Comparison of ENCODE assay signal across 25 mouse cellular contexts in genomic region chr3:103193186-103193585, GRCm38 (mm10).
"Had no signal": no experiment of that assay in that cellular context is flagged by ENCODE, and none has a peak within 500 bp of the region (broad histone marks: within the 10 kb centered on the region; RNA-seq: fewer than 3 reads in every experiment).

No protein-coding gene starts in this region.

- H3K4me3 ChIP-seq: heart, embryonic 10.5 days; heart, embryonic 12.5 days; hindbrain, embryonic 13.5 days; hindbrain, embryonic 15.5 days; kidney, embryonic 15.5 days; limb, embryonic 10.5 days; limb, embryonic 12.5 days; liver, embryonic 13.5 days had no signal

- H3K9me3 ChIP-seq: hindbrain, embryonic 13.5 days; hindbrain, embryonic 15.5 days; kidney, embryonic 15.5 days; limb, embryonic 10.5 days had no signal

- H3K4me2 ChIP-seq: heart, embryonic 12.5 days; hindbrain, embryonic 13.5 days; hindbrain, embryonic 15.5 days; kidney, embryonic 15.5 days; limb, embryonic 12.5 days; liver, embryonic 11.5 days; liver, embryonic 13.5 days had no signal

- H3K4me1 ChIP-seq: hindbrain, embryonic 13.5 days; hindbrain, embryonic 15.5 days; kidney, embryonic 15.5 days had no signal

- H3K27me3 ChIP-seq: heart, embryonic 12.5 days; hindbrain, embryonic 13.5 days; hindbrain, embryonic 15.5 days; kidney, embryonic 15.5 days; limb, embryonic 12.5 days; liver, embryonic 13.5 days had no signal

- ATAC-seq: hindbrain, postnatal 0 days; intestine, embryonic 16.5 days had no signal

- H3K27ac ChIP-seq: heart, embryonic 10.5 days; hindbrain, embryonic 13.5 days; hindbrain, embryonic 15.5 days; hindbrain, postnatal 0 days; kidney, embryonic 15.5 days; kidney, postnatal 0 days; limb, embryonic 10.5 days; liver, embryonic 13.5 days had no signal

- H3K9ac ChIP-seq: heart, embryonic 12.5 days; hindbrain, embryonic 13.5 days; hindbrain, embryonic 15.5 days; kidney, embryonic 15.5 days; limb, embryonic 12.5 days; liver, embryonic 13.5 days had no signal

- DNase-seq: gastrocnemius, postnatal 14 days; gastrocnemius, postnatal 36 days; heart, adult 18-20 months; heart, postnatal 10 days; heart, postnatal 36 days; kidney, adult 11 months; kidney, adult 2 months; kidney, adult 9 months; kidney, postnatal 14 days; kidney, postnatal 36 days; layer of hippocampus, adult 9-11 months; layer of hippocampus, postnatal 36 days; liver; liver, embryonic 13.5 days had no signal

- H3K36me3 ChIP-seq: heart, embryonic 10.5 days; heart, embryonic 12.5 days; hindbrain, embryonic 13.5 days; hindbrain, embryonic 15.5 days; kidney, embryonic 15.5 days; limb, embryonic 10.5 days; limb, embryonic 12.5 days had no signal
